Mouse (Mus musculus) bone marrow macrophage, adult 2 months (primary cell): ENCODE data around the gene Cdc37l1.

Experiments
- CTCF ChIP-seq: IDR thresholded peaks from 2 replicates; pipeline ENCODE4 v1.5.1; 2012; ENCODE audit warnings: low read depth, mild to moderate bottlenecking, low read length, moderate library complexity
- POLR2A ChIP-seq: IDR thresholded peaks from 2 replicates; pipeline ENCODE4 v1.6.1; 2012; ENCODE audit warnings: mild to moderate bottlenecking, low read depth, low read length, borderline replicate concordance

DNA sequence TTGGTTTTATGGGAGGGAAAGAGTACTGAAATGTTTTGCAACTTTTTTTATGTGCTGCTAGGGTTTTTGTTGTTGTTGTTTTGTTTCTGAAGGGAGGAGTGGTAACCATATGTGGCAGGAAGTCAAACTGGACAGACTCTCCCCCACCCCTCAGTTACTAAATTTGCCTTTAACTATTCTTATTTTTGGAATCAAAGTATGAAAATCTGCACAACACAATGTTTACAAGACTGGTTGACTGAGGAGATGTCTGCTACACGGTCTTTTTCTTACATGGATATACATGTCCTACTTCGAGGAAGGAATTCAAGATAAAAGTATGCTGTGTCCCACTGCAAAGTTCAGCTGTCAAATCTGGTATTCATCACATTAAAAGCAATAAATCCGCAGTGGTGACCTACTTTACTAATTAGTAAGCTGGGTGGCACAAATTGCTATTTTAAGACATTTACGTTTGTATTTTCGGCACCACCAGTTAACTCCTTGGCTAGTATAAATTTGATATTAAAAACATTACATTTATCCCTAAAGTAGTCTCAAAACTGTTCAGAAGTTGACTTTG lies 26.1 kb downstream of the Cdc37l1 start:
- TF ChIP-seq CTCF (no peak), POLR2A (no peak)
